Mouse (Mus musculus): ENCODE results near the gene Zgpat.

The Zgpat gene

DNA sequence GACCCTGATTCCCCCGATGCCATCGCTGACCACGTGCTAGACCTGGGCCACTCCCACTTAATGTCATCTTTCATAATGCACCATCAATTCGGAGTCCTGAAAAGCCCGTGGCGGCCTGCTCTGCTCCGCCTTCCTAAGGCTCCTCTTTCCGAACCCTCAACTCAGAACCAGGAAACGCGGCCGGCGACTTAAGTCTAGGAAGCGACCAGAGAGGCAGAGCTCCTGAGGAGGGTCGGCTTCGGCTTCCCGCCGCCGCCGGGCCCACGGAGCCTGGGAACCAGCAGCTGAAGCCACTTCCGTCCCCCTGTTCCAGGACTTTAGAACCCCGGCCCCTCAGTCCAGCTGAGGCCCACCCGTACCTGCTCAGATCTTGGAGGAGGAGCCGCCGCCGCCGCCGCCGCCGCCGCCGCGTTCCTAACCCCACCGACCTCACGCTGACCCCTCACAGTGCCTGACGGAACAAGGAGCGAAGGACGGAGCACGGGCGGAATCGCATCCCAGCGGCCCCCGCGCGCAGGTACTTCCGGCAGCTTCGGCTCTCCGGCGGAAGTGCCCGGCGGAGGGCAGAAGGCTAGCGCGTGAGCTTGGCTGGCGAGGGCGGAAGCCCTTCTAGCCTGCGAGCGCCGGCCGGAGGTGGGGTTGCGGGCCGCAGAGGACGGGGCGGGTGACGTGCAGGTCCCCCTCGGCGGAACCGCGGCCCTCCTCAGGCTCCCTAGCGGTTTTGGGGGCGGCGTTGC lies at the start of gene Zgpat, which contains the start of gene Arfrp1:
TSS of gene Zgpat (plus strand) at position 69 of the 737 bp plus-strand sequence.
TSS of gene Arfrp1 (minus strand) at position 545 of the 737 bp plus-strand sequence.
- DNase-seq, result peak; percentile 90 to 96

DNA sequence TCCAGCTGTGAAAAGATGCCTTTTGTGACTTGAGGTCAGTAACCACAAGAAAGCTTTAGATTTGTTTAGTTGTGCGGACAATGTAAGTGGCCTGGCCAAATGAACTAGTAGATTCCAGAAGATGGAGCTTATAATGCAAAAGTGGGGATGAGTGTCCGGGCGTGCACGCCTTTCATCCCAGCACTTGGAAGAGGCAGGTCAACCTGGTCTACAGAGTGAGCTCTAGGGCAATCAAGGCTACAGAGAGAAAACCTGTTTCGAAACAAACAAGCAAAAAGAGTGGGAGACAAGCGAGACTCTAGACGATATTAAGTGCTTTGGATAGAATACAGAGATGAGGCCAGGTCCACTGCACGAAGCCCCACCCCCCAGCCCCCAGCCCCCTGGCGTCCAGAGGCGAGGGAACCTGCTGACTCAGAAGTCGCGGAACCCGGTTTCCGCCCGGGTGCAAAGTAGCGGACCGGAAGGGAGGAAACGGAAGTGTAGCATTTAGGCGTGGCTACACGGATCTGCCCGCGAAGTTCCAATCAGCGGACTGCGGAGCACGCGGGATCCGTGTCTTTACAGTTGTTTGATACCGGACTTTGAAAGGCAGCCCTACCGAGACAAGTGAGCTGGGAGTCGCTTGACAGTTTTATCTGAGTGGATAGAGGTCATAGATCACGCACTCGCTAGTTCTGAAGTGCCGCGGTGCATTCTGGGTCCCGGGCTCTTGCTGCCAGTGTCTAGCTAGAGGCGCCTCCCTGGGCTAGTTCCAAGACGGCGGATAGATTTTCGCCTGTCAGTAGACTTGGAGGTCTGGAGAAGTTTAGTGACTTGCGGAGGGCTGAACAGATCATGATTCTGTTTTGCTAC lies 45.3 kb upstream of the Zgpat start, which contains the start of gene Rtel1:
TSS of gene Rtel1 (plus strand) at position 492 of the 855 bp plus-strand sequence.
- DNase-seq, result peak; percentile 87 to 89

DNA sequence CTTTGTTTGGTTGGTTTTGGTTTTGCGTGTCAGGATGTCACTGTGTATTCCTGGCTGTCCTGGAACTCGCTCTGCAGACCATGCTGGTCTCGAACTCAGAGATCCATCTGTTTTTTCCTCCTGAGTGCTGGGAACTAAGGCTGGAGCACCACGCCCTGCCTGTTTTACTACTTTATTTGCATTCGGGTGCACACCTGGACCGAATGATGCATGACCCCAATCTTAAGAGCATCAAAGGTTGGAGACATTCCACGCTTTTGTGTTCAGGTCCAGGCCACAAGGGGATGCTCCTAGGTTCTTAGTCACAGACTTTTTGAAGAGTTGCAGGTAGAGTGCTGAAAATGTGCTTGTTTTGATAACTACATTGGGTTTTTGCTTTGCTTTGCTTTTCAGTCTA lies 44.6 kb upstream of the Zgpat start:
- DNase-seq, result no peak

DNA sequence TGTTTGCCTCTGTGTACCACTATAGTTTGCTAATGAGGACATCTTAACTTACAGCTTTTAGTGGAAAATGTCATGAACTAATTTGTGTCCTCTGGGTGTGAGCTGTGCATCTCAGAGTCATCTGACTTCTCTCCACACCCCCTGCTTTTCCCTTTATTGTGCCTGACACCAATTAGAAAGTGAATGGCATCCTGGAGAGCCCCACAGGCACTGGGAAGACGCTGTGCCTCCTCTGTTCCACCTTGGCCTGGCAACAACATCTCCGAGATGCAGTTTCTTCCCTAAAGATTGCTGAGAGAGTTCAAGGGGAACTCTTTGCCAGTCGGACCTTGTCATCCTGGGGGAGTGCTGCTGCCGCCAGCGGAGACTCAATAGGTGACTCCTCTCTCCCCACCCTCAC lies 42.6 kb upstream of the Zgpat start:
- no peak for DNase-seq

DNA sequence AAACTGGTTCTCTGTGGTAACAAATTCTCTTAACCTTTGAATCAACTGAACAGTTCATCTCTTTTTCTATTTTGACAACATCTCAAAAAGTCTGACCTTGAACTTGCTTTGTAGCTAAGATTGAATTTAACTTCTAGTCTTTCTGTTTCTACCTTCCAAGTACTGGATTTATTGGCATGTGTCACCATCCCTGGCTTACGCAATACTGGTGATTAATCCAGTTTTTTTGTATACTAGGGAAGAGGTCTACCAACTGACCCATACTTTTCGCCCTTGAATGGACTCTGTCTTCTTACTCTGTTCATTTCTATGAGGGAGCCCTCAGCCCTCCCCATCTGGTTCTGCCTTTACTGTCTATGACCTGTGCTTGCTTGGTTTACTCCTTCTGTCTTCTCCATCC lies 38.6 kb upstream of the Zgpat start:
- no peak for DNase-seq

DNA sequence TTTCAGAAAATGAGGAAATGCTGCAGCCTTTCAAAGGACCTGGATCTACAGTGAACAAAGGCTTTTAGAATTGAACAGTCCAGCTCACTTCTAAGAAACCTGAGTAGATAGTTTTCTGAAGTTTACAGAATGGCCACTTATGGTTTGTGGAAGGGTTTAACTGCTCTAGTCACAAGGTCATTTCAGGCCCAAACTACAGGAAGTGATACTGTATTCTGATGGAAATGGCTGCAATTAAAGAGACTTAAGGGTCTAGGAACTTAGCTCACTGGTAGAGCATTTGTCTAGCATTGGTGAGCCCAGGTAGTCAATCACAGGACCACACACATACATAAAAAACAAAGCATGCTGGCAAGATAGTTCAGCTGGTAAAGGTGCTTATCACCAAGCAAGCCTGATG lies 32.2 kb upstream of the Zgpat start:
- DNase-seq, result no peak

DNA sequence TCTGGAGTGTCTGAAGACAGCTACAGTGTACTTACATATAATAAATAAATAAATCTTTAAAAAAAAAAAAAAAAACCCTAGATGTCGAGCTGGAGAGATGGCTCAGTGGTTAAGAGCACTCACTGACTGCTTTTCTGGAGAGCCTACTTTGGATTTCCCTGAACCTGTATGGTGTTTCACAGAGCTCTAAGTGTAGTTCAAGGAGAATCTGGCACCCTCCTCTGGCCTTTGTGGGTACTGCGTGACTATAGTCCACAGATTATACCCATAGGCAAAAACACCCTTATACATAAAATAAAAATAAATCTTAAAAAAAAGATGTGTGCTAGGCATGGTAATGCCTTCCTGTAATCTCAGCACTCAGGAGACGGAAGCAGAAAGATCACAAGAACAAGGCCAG lies 30.7 kb upstream of the Zgpat start:
- peak; percentile 68 to 90 for DNase-seq

DNA sequence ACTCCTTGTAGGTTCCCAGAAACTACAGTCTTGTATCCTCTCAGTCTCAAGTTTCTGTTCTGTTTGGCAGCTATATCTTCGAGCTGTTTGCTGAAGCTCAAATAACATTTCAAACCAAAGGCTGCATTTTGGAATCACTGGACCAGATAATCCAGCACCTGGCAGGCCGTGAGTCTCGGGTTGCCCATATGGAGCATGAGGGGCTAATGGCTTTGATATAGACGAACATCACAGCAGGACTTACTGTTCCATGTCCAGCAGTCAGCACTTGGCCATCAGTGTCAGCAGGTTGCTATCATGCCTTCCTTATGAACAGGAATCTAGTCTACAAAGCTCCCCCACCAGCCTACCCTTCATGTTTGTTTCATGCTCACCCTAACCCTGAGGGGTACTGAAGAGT lies 24.3 kb upstream of the Zgpat start:
- no peak for DNase-seq

DNA sequence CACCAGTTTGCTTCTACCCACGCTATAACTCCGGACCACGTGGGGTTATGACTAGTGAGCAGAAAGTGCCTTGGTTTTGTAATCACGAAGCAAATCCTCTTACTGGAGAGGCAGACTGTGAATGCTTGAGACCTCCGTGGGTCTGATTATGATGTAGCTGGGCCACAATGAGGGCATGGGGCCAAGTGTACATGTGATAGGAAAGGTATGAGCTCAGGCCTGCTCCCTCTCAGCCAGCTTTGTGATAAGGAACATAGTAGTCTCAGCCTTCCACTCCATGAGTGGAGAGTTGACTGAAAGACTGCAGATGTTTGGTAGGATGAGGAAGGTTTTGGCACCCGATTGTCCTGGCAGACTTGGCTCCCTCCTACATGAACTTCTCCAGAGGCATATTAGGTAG lies 22.0 kb upstream of the Zgpat start:
- no peak for DNase-seq

DNA sequence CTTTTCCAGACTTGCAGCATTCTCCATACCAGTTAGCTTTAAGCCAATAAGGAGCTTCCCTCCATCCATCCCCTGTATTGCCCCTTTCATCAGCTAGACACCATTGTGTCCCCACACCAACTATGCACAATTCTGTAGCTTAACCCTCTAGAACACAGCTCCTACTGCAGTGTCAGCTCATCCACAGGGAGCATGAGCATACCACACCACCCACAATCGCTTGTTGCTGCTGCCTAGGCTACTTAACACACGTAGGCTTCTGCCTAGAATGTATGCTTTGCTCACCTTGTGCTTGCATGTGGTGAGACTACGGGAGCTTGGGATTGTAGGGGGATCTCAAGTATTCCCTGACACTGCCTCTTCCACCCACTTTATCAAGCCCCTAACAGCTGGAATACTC lies 7.9 kb upstream of the Zgpat start:
- no peak for DNase-seq

DNA sequence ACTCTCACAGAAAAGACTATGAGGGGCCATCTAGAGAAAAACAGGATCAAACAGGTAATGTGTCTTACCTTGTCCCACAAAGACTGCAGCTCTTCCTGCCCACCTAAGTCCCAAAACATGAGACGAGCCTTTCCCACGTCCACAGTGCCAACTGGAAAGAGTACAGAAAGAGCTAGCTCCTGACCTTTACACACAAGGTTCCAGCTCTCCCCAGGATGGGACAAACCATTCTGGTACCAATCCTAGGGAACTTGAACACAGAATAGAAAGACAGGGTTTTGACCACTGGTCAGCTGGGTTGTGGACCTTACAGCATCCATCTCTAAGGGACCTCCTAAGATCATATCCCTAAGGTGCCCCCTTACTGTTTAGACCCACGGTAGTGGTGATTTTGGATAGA lies 782 bp upstream of the Zgpat start:
- no peak for DNase-seq

DNA sequence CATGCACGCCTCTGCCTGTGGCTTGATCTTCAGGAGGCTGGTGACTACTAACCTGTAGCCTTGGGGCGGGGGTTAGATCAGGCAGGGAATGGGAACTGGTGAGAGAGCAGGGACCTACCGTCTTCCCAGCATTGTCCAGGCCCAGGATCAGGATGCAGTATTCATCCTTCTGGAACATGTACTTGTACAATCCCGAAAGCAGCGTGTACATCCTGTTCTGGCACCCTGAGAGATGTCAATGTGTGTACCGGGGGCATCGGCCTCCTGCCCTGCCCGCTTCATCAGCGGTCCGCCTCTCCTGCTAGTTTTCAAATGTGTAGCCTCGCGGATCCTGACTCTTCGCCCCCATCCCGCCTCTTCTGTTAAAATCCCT lies 255 bp upstream of the Zgpat start:
- no peak for DNase-seq

DNA sequence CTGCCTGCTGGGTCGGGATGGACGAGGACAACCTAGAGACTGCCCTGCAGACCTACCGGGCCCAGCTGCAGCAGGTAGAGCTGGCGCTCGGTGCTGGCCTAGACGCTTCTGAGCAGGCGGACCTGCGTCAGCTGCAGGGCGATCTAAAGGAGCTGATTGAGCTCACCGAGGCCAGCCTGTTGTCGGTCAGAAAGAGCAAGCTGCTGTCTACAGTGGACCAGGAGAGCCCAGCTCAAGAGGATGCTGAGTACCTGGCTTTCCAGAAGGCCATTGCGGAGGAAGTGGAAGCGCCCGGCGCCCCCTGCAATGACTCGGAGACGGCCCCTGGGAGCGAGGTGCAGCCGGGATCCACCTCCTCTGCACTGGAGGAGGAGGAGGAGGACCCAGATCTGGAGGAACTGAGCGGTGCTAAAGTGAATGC lies 937 bp downstream of the Zgpat start:
- no peak for DNase-seq

DNA sequence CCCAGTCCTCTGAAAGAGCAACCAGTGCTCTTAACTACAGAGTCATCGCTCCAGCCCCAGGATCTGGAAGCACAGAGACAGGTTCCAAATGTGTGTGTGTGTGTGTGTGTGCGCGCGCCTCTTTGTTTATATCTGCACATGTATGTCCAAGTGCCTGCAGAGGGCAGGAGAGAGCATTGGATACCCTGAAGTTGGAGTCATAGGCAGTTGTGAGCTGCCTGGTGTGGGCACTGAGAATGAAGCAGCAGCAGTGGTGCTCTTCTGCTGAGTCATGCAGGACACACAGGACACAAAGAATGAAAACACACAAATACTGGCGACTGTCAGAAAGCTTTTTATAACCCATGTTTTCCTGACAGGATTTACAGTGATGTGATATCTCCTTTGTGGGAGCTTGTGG lies 5.3 kb downstream of the Zgpat start:
- DNase-seq, result no peak

DNA sequence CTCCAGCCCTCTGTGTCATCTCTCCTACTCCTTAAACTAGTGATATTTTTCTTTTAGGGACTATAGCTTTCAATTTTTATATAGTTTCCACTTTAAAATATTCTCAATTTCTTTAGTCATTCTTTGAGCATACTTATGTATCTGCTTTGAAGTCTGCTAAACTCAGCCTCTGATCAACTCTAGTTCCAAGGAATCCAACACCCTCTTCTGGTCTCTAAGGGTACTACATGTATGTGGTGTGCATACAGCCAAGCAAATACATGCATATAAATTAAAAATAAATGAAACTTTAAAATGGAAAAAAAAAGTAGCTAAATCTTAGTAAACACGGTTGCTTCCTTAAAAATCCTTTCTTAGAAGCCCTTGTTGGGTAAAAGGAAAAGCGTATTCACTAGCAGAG lies 11.1 kb downstream of the Zgpat start:
- no peak for DNase-seq

DNA sequence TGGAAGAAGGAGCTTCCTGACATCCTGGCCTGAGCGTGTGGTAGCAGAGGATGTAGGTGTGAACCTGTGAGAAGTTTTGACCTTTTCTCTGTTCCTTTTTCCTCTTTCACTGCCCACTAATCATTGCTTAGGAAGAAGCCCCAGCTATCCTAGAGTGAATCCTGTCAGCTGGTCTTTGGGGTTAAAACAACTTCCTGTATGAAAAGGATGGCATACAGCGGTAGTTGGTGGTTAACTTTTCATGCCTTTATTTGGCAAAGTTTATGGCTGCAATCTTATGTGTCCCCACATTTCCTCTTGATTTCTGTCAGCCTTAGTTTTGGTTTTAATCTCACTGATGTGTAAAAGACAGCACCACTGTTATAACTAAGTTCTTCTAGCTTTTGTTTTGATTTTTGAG lies 12.5 kb downstream of the Zgpat start:
- DNase-seq, result no peak

DNA sequence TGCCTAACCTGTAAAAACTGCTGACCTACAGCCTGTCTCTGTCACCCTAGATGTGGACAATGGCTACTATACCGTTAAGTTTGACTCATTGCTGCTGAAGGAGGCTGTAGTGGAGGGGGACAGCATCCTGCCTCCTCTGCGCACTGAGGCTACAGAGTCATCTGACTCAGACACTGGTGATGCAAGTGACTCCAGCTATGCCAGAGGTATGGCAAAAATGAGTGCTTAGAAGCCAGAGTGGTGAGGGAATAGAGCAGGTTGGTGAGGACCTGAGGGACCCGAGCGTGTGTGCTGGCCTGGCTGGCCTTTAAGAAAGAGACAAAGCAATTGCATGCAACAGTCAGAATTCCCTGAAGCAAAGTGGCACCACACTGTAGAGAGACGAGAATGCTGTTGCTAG lies 14.0 kb downstream of the Zgpat start:
- DNase-seq, result no peak

DNA sequence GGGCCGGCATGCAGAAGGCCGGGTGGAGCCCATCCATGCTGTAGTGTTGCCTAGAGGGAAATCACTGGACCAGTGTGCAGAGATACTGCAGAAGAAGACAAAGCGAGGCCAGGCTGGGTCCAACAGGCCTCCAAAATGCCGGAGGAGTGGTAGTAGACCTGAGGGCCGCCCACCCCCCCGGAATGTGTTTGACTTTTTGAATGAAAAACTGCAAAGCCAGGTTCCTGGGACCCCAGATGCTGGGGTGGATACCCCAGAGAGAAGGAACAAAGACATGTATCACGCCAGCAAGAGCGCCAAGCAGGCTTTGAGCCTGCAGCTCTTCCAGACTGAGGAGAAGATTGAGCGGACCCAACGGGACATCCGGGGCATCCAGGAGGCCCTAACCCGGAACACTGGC lies 15.1 kb downstream of the Zgpat start, which contains the start of gene Lime1:
TSS of gene Lime1 (plus strand) at position 301 of the 400 bp plus-strand sequence.
- no peak for DNase-seq

DNA sequence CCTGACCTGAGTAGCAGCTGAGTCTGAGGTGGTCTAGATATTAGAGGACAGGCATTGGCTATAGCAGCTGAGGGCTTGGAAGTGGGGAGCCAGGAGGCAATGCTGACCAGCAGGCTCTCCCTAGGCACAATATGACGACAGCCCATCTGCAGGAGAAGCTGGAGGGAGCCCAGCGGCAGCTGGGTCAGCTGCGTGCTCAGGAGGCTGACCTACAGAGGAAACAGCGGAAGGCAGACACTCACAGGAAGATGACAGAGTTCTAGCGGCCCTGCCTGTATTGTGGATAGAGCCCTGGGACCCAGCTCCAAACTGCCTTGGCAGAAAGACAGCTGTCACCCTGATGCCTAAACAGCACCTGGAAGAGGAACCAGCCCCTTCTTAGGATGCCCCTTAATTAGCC lies 15.5 kb downstream of the Zgpat start:
- DNase-seq, result peak in 1 of 2 experiments; percentile 45

DNA sequence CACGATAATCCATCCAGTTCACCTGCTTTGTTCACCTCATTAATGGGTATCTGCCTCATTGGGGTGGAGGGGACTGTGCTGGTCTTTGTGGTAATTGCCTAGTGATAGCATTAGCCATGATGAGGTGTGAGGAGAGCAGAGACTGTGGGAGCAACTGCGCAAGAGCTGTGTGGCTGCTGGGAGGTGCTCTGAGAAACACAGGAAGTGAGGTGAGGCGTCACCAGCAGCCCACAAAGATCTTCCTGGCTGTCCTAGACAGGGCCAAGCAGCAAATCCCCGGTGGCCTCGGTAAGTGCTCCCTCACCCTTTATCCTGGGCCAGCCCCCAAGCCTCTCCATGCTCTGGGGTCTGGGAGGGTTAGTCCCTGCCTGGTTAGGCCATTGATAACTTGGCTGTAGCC lies 16.4 kb downstream of the Zgpat start:
- no peak for DNase-seq

DNA sequence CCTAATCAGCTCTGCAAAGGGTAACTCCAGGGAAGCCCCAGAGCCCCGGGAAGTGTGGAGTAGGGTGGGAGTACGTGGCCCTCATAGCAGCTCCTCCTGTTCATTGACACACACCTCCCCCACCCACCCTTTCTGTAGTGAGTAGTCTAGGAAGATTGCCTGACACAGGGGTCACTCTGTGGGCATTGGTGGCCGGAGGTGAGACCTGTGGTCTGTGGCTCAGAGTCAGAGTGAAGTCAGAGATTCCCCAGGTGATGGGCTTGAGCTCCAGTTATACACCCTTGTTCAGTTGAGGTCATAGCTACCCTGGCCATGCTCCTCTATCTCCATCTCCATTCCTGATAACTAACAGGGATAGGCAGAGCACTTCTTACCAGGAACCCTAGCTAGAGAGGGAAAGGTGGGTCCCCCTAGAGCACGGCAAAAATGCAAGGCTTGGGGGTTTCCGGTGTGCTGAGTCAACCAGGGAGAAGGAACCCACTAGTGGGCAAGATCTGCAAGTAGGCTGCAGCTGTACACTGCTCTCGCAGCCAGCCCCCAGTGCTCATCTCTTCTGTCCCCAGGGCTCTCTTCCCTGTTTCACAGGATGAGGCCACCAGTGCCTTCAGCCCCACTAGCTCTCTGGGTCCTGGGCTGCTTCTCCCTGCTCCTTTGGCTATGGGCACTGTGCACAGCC lies 17.0 kb downstream of the Zgpat start:
- no peak for DNase-seq

DNA sequence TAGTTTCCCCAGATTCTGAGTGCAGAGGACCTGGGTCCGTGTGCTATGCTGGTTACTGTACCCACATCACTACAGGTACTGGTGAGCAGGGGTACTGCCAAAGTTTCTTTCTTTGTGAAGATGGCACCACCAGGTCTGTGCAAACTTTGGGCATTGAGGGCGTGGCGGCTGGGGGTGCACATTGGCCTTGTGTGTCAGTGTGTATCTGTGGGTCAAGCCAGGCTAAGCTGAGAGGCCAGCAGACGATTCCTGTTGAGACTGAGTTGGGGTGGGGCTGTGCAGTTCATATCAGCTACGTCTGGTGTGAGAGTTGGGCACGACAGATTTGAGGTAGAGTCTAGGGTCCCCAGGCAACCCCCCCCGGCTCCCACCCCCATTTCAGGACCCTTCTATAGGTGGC lies 19.7 kb downstream of the Zgpat start:
- no peak for DNase-seq

DNA sequence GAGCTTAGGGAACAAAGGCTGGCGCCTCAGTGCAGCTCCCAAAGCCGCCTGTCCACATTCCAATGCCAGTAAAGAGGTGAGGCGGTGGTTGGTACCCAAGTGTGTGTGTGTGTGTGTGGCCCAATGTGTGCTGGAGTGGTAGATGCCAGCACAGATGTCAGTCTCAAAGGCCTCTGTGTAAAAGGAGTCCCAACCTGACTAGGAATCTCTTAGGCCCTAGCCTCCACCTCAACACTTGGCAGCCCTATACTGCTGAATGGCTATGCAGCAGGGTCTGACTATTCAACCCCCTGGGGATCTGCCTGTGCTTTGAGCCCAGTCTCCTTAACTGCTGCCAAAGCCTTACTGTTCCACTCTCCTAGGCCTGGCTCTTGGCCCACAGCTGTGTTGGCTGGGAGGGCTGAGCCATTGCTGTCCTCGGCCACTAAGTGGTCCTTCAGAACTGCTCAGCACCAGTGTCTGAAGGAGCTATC lies 20.2 kb downstream of the Zgpat start:
- DNase-seq, result peak in 1 of 2 experiments; percentile 59

Measured in kidney, postnatal 25 days (tissue).